Mouse (Mus musculus) MEL (cell line): ENCODE measurements around the gene Nanp. TPM values are rescaled to one million over a fixed set of nuclear protein-coding genes. Genes with fewer than 3 reads are reported as not detected.

ENCODE experiments used
- DNase-seq: peaks from one replicate; pipeline ENCODE4 v3.0.0; 2011; ENCODE audit warnings: low read depth, low spot score
- H3K27ac ChIP-seq: 2 replicates; pipeline ENCODE4 v1.5.1; 2012; ENCODE audit warnings: low read depth, mild to moderate bottlenecking, control low read depth, low read length, moderate library complexity; ENCODE audit not compliant: control insufficient read depth
- H3K27me3 ChIP-seq, 2 experiments: fragments of 150-350 bp in 1 of 2; sonication (generic) in 1 of 2; 2 replicates each; pipeline ENCODE4 v1.6.1; 2012; ENCODE audit warnings: low read length in 2 of 2, mild to moderate bottlenecking in 2 of 2, improper control_type of control experiment in 1 of 2, moderate library complexity in 1 of 2; ENCODE audit not compliant: insufficient read depth in 2 of 2, control insufficient read depth in 1 of 2
- H3K36me3 ChIP-seq, 2 experiments: 2 replicates each; pipeline ENCODE4 v1.6.1; 2012 to 2014; ENCODE audit warnings: low read length in 2 of 2, improper control_type of control experiment in 1 of 2, inconsistent platforms in 1 of 2, mild to moderate bottlenecking in 1 of 2; ENCODE audit not compliant: insufficient read depth in 2 of 2, control insufficient read depth in 1 of 2
- H3K4me1 ChIP-seq, 2 experiments: fragments of 150-350 bp in 1 of 2; sonication (generic) in 1 of 2; 2 replicates each; pipeline ENCODE4 v1.6.1; 2012; ENCODE audit warnings: low read length in 2 of 2, improper control_type of control experiment in 1 of 2, mild to moderate bottlenecking in 1 of 2; ENCODE audit not compliant: insufficient read depth in 2 of 2, control insufficient read depth in 1 of 2
- H3K4me3 ChIP-seq, 2 experiments: fragments of 150-350 bp in 1 of 2; sonication (generic) in 1 of 2; 2 replicates each; pipeline ENCODE4 v1.5.1; 2012; ENCODE audit warnings: low read depth in 2 of 2, low read length in 2 of 2, mild to moderate bottlenecking in 2 of 2, moderate library complexity in 2 of 2, control low read depth in 1 of 2, improper control_type of control experiment in 1 of 2; ENCODE audit not compliant: control insufficient read depth in 1 of 2, insufficient read depth in 1 of 2
- H3K79me2 ChIP-seq: 2 replicates; pipeline ENCODE4 v1.6.1; 2012; ENCODE audit warnings: mild to moderate bottlenecking, low read length, moderate library complexity; ENCODE audit not compliant: control insufficient read depth, poor library complexity, insufficient read depth
- H3K9ac ChIP-seq: 2 replicates; pipeline ENCODE4 v1.6.1; 2012; ENCODE audit warnings: low read depth, mild to moderate bottlenecking, control low read depth, low read length, moderate library complexity; ENCODE audit not compliant: control insufficient read depth, poor library complexity, severe bottlenecking
- H3K9me3 ChIP-seq: fragments of 150-350 bp; sonication (generic); replicated peaks from 2 replicates; pipeline ENCODE4 v1.6.1; 2012; ENCODE audit warnings: mild to moderate bottlenecking, low read length, improper control_type of control experiment, moderate library complexity; ENCODE audit not compliant: insufficient read depth
- BHLHE40 ChIP-seq: IDR thresholded peaks from 2 replicates; pipeline ENCODE4 v1.6.1; 2012; ENCODE audit warnings: low read depth, mild to moderate bottlenecking, inconsistent platforms, low read length, improper control_type of control experiment, borderline replicate concordance
- CTCF ChIP-seq, 3 experiments: IDR thresholded peaks in 2 of 3; conservative IDR thresholded peaks in 1 of 3; 2 replicates each; pipeline ENCODE4 v1.5.1; 2011 to 2012; ENCODE audit warnings: low read length in 3 of 3, low read depth in 2 of 3, mild to moderate bottlenecking in 2 of 3, improper control_type of control experiment in 1 of 3, inconsistent platforms in 1 of 3, mixed read lengths in 1 of 3, moderate library complexity in 1 of 3; ENCODE audit not compliant: control insufficient read depth in 1 of 3, insufficient read depth in 1 of 3, poor library complexity in 1 of 3, severe bottlenecking in 1 of 3
- E2F4 ChIP-seq: IDR thresholded peaks from 2 replicates; pipeline ENCODE4 v1.6.1; 2011; ENCODE audit warnings: low read depth, low read length, improper control_type of control experiment, borderline replicate concordance
- ELF1 ChIP-seq: IDR thresholded peaks from 2 replicates; pipeline ENCODE4 v1.6.1; 2014; ENCODE audit warnings: low read depth, mild to moderate bottlenecking, inconsistent platforms, low read length, improper control_type of control experiment, moderate library complexity
- EP300 ChIP-seq, 2 experiments: IDR thresholded peaks; 2 replicates each; pipeline ENCODE4 v1.6.1; 2011; ENCODE audit warnings: improper control_type of control experiment in 2 of 2, low read length in 2 of 2, low read depth in 1 of 2, mild to moderate bottlenecking in 1 of 2
- ETS1 ChIP-seq: IDR thresholded peaks from 2 replicates; pipeline ENCODE4 v1.6.1; 2012; ENCODE audit warnings: low read depth, mild to moderate bottlenecking, inconsistent platforms, low read length, improper control_type of control experiment, moderate library complexity
- GABPA ChIP-seq: IDR thresholded peaks from 2 replicates; pipeline ENCODE4 v1.6.1; 2012; ENCODE audit warnings: low read depth, mild to moderate bottlenecking, inconsistent platforms, low read length, improper control_type of control experiment, moderate library complexity
- GATA1 ChIP-seq: IDR thresholded peaks from 2 replicates; pipeline ENCODE4 v1.6.1; 2011; ENCODE audit warnings: low read depth, low read length, improper control_type of control experiment
- HCFC1 ChIP-seq: IDR thresholded peaks from 2 replicates; pipeline ENCODE4 v1.6.1; 2012; ENCODE audit warnings: low read depth, mild to moderate bottlenecking, inconsistent platforms, low read length, improper control_type of control experiment, moderate library complexity
- JUND ChIP-seq: IDR thresholded peaks from 2 replicates; pipeline ENCODE4 v1.6.1; 2011; ENCODE audit warnings: low read depth, mild to moderate bottlenecking, improper control_type of control experiment, low read length
- MAFK ChIP-seq: IDR thresholded peaks from 2 replicates; pipeline ENCODE4 v1.6.1; 2011; ENCODE audit warnings: low read depth, mild to moderate bottlenecking, low read length, improper control_type of control experiment, borderline replicate concordance
- MAZ ChIP-seq: IDR thresholded peaks from 2 replicates; pipeline ENCODE4 v1.6.1; 2012; ENCODE audit warnings: low read depth, mild to moderate bottlenecking, inconsistent platforms, low read length, improper control_type of control experiment
- MEF2A ChIP-seq: IDR thresholded peaks from 2 replicates; pipeline ENCODE4 v1.6.1; 2014; ENCODE audit warnings: low read depth, mild to moderate bottlenecking, inconsistent platforms, low read length, improper control_type of control experiment; ENCODE audit not compliant: poor library complexity, insufficient replicate concordance, severe bottlenecking; ENCODE audit errors: extremely low read depth
- MXI1 ChIP-seq: IDR thresholded peaks from 2 replicates; pipeline ENCODE4 v1.6.1; 2011; ENCODE audit warnings: mild to moderate bottlenecking, low read depth, low read length, improper control_type of control experiment
- MYB ChIP-seq: IDR thresholded peaks from 2 replicates; pipeline ENCODE4 v1.6.1; 2011; ENCODE audit warnings: mild to moderate bottlenecking, low read depth, low read length, improper control_type of control experiment
- MYC ChIP-seq: IDR thresholded peaks from 2 replicates; pipeline ENCODE4 v1.6.1; 2011; ENCODE audit warnings: low read depth, mild to moderate bottlenecking, low read length, improper control_type of control experiment, moderate library complexity
- RCOR1 ChIP-seq: IDR thresholded peaks from 2 replicates; pipeline ENCODE4 v1.6.1; 2012; ENCODE audit warnings: low read depth, mild to moderate bottlenecking, inconsistent platforms, low read length, improper control_type of control experiment
- SIN3A ChIP-seq: IDR thresholded peaks from 2 replicates; pipeline ENCODE4 v1.6.1; 2012; ENCODE audit warnings: low read length, improper control_type of control experiment, inconsistent platforms
- TAL1 ChIP-seq: IDR thresholded peaks from 2 replicates; pipeline ENCODE4 v1.6.1; 2012; ENCODE audit warnings: mild to moderate bottlenecking, inconsistent platforms, low read length, moderate library complexity, mixed read lengths
- TCF12 ChIP-seq: IDR thresholded peaks from 2 replicates; pipeline ENCODE4 v1.6.1; 2014; ENCODE audit warnings: low read depth, mild to moderate bottlenecking, inconsistent platforms, low read length, improper control_type of control experiment, moderate library complexity
- UBTF ChIP-seq: IDR thresholded peaks from 2 replicates; pipeline ENCODE4 v1.6.1; 2012; ENCODE audit warnings: low read depth, mild to moderate bottlenecking, inconsistent platforms, low read length, improper control_type of control experiment, moderate library complexity, borderline replicate concordance; ENCODE audit not compliant: insufficient read depth
- USF1 ChIP-seq: IDR thresholded peaks from 2 replicates; pipeline ENCODE4 v1.6.1; 2014; ENCODE audit warnings: low read depth, mild to moderate bottlenecking, inconsistent platforms, low read length, improper control_type of control experiment, moderate library complexity
- polyA plus RNA-seq, 2 experiments: library from polyadenylated mRNA; stranded (reverse) in 1 of 2; unstranded in 1 of 2; fragments of >175 nt in 1 of 2; fragments of >200 nt in 1 of 2; gene quantifications; 2 replicates each; pipeline versions ENCODE4 v1.2.1 to v1.2.4; 2012; ENCODE audit warnings: low replicate concordance in 2 of 2, low read depth in 1 of 2; ENCODE audit not compliant: insufficient read length in 2 of 2, insufficient read depth in 1 of 2, missing spikeins in 1 of 2
- total RNA-seq: library from RNA; depleted of rRNA; stranded (reverse); fragments of 300-350 nt; gene quantifications from 2 replicates; pipeline ENCODE4 v1.2.3, GENCODE M21; 2012

Nanp gene
- total and polyA plus RNA-seq, 3 experiments, result 14.6 to 25.4 TPM; not detected in 1

GRCm38 (mm10) chr2:150982051-150982450, 57.1 kb downstream of the Nanp start:
- Histone ChIP-seq H3K4me3 (no peak overlapping the region; a peak in 1 of 4 replicates), H3K4me1 (peaks cover 12 to 15% of the 10 kb centered on the region in 2 experiments), H3K27me3 (no peaks in the 10 kb centered on the region), H3K27ac (no peak overlapping the region), H3K9ac (no peak overlapping the region), H3K9me3 (no peaks in the 10 kb centered on the region), H3K79me2 (peaks cover 3% of the 10 kb centered on the region; the same call in 1 of the 2 replicates), H3K36me3 (peaks cover 0 to 25% of the 10 kb centered on the region in 2 experiments; a peak in 3 of 4 replicates)
- TF ChIP-seq MYB (no peak), BHLHE40 (no peak), MXI1 (no peak), EP300 (IDR thresholded peaks at IDR 0.05; ENCODE audit: low read depth in 1 of 2, low read length in 2 of 2) (peak in 1 of 2 experiments; percentile 35; a peak in 1 of 4 replicates), TCF12 (peak; percentile 36; the same call in 1 of the 2 replicates), MEF2A (peak; percentile 93), MAZ (no peak), MAFK (no peak), CTCF (IDR thresholded peaks at IDR 0.05 in 2 of 3, conservative IDR thresholded peaks at IDR 0.05 in 1 of 3; ENCODE audit: control insufficient read depth in 1 of 3, insufficient read depth in 1 of 3, low read depth in 2 of 3, low read length in 3 of 3, poor library complexity in 1 of 3, severe bottlenecking in 1 of 3) (no peak), TAL1 (no peak), GABPA (no peak), ETS1 (peak; percentile 52; the same call in 1 of the 2 replicates), E2F4 (no peak), ELF1 (no peak)
- DNase-seq, result peak; percentile 58

- H3K4me3 ChIP-seq, result no peak overlapping the region; a peak in 1 of 4 replicates
- peaks cover 12 to 17% of the 10 kb centered on the region in 2 experiments for H3K4me1 ChIP-seq
- H3K36me3 ChIP-seq, result peaks cover 0 to 30% of the 10 kb centered on the region in 2 experiments; a peak in 3 of 4 replicates
- no peaks in the 10 kb centered on the region for H3K27me3 ChIP-seq
- no peaks in the 10 kb centered on the region for H3K9me3 ChIP-seq
- H3K79me2 ChIP-seq, result peaks cover 3% of the 10 kb centered on the region; the same call in 1 of the 2 replicates
- TF ChIP-seq TAL1, result peak; percentile 59
- peak; percentile 83 for TF ChIP-seq MYB
- peak; percentile 99 for TF ChIP-seq RCOR1
- TF ChIP-seq E2F4, result no peak
- TF ChIP-seq TCF12, result peak; percentile 91
- TF ChIP-seq MYC, result 0 out of 2 replicates have a peak, but pooled peaks have one; percentile 18
- no peak for TF ChIP-seq ELF1
- no peak for TF ChIP-seq JUND
- TF ChIP-seq USF1, result peak; percentile 51; the same call in 1 of the 2 replicates
- TF ChIP-seq GATA1, result peak; percentile 79
- TF ChIP-seq ETS1, result peak; percentile 70
- TF ChIP-seq MEF2A, result peak; percentile 71; the same call in 1 of the 2 replicates
- peak; percentile 85 to 92 for TF ChIP-seq EP300 (IDR thresholded peaks at IDR 0.05; ENCODE audit: low read depth in 1 of 2, low read length in 2 of 2)
- peak; percentile 98 for TF ChIP-seq BHLHE40
- no peak for TF ChIP-seq UBTF
- TF ChIP-seq MXI1, result peak; percentile 87; the same call in 1 of the 2 replicates
- TF ChIP-seq HCFC1, result no peak
- peak; percentile 71 for TF ChIP-seq SIN3A
- TF ChIP-seq, all 39 proteins: peak for 13
- H3K9ac ChIP-seq, result no peak overlapping the region
- DNase-seq, result peak; percentile 80
- peak overlapping the region; percentile 13; the same call in 1 of the 2 replicates for H3K27ac ChIP-seq
Measured at GRCm38 (mm10) chr2:150981524-150981923, 57.7 kb downstream of the Nanp start.
